Mouse (Mus musculus): Measurements from ENCODE around the gene Ncoa1. TPM values are rescaled to one million over a fixed set of nuclear protein-coding genes. Genes with fewer than 3 reads are reported as not detected.
A peak's percentile ranks its signal among the peaks of the same experiment; 100 is the strongest.

Ncoa1 gene
- 10 to 100 TPM; 29.2 to 34.6 TPM for total RNA-seq (2021)

DNA sequence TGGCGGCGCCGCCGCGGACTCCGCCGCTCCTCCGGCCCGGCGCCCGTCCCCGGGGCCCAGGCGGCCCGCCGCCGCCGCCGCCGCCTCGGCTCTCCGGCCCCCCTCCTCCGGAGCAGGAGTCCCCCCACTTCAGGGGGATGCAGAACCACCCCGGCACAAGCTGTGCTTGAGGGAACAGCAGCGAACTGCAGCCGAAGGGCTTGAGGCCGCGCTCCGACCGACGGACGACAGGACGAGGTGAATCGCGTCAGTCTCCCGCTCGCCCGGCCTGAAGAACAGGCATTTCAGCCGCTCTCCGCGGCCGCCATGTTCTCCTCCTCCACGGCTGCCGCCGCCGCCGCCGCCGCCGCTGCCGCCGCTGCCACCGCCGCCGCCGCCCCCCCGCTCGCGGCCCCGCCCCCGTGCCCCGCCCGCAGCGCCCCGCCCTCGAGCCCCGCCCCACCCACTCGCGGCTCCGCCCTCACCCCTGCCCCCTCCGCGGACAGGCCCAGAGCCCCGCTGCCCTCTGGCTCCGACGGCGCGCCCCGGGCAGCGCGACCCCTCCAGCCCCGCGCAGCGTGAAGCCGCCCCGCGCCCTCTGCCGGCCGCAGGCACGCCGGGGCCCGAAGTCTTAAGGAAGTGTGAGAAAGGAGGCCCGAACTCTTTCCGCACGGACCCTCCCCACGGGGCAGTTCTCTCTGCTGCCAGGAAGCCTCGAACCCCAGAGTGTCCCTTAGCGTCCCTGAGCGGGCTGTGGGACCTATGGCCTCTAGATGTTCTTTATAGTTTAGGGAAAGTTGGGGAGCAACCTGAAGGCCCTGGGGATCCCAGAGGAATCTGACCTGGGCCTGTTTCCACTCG is at the start of gene Ncoa1:
Ncoa1 (minus strand) TSS at position 351 of the 840 bp plus-strand sequence.
- intact Hi-C loops (cut with DNase I), result loop anchor here (5.0 to 10.0 kb wide), 5 partner anchors 50 to 672 kb away; partner anchors contain the start of genes Cenpo, Dnmt3a and Ptrhd1
- peak; percentile 38 for DNase-seq (ENCODE audit: low spot score)

DNA sequence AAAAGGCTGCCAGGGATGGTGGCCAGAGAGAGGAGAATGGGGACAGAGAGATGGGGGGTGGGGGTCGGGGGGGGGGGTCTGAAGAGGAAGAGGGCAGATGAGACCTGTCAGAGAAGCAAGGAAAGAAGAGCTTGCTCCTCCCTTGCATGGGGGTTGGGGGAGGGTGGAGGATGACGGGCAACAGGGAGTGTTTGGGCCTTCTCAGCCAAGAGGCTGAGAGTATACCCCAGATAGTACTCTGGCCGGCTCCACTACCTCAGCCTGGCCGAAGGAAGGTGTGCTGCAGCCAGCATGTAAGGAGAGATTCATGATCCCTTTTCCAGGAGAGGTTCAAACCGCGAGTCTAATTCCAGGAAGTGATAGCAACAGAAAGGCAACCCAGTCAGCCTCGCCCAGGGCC is 47.6 kb upstream of the Ncoa1 start:
- intact Hi-C loops (cut with DNase I), result no loop called here
- DNase-seq (ENCODE audit: low spot score), result no peak

DNA sequence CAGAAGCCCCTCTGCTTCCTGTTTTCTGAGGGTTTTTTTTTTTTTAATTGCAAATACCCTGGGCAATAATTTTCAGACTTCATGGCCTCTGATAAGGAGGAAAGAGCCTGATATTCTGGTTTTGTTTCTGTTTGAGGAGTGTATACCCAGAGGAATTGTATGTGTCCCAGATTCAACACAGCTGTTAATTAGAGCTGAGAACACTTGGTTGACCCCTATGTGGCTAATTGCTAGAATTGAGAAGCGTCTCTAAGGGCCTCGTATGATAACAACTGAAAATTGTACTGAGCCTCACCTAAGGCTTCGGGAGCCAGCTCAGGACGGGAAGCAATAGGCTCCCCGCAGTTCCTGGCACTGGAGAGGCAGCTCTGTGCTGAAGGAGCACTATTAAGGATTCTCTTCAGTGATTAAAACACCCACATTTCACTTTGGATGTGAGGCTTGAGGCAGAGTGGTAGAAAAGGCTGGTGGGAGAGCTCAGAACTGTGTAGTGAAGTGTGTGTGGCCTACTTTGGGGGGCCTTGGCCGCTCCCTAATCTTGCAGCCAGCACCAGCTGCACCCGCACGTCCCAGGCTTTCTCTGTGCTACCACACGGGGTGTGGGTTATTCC is 46.8 kb upstream of the Ncoa1 start:
- no peak for DNase-seq (ENCODE audit: low spot score)
- intact Hi-C loops (cut with DNase I), result no loop called here

DNA sequence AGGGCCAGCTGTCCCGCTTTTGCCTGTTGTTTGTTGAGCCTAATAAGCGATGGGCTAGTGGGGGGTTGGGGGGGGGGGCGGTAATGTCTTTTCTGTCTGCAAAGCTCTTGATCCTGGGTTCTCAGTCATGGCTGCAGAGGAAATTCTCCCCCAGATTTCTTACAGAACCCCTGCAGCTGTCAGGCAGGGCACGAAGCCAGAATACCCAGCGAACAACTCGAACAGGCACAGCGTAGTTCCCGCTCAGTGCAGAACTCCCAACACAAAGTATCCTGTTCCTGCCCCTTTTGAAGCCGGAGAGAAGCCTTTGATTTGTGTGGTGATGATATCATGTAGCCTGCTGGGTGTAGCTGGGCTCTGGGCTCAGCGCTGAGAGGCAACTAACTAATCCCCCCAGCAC is 46.2 kb upstream of the Ncoa1 start:
- intact Hi-C loops (cut with DNase I), result no loop called here
- DNase-seq (ENCODE audit: low spot score), result no peak

DNA sequence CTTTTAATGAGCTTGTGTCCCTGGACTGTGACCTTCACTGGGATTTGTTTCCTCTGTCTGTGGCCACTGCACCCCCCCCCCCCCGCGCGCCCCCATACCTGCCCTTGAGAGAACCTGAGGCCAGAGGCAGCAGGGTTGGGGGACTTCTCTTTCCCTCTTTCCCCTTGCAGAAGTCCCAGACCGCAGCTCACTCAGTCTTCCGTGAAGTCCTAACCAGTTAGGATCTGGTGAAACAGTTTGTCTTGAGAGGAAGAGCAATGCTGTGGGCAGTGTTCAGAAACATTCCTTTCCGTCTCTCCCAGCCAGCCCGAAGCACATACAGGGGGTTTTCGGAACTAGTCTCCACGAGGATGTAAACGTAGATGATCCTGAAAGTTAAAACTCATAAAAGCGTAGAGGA is 42.0 kb upstream of the Ncoa1 start:
- intact Hi-C loops (cut with DNase I), result no loop called here
- DNase-seq (ENCODE audit: low spot score), result no peak

DNA sequence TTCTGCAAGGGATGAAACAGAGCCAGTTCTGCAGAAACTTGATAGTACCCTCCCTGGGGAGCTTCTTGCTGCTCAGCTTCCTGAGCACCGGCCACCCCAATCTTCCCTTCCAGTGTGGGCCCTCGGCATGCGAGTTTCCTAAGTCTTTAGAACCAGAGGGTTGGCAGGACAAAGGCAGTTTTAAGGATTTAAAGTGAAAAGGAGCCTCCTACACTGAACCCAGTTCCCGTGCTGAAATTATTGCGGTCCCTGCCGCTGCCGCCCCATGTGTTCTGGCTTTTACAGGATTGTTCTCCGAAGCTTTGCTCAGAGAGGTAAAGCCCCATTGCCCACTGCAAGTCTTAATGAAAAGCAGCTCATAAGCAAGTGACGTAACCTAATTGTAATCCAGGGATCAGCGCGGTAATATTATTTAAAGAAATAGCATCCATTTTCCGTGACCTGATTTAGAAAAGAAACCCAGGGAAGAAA is 32.6 kb upstream of the Ncoa1 start:
- intact Hi-C loops (cut with DNase I), result no loop called here

DNA sequence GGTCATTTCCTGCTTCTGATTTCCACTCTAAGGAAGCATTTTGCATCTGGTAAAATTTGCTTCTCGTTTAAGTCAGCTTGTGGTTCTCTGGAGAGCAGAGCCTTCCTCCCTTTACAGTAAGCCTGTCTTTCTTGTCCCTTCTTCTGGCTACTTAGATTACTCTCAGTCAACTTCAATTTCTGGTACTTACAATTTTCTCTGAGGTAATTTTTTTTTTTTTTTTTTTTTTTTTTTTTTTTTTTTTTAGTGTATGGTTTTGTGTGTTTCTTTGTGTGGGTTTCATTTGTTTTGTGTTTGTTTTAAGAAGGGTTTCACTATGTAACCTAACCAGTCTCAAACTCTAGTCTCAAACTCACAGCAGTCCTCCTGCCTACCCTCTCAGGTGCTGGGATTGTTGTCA is 31.2 kb upstream of the Ncoa1 start:
- intact Hi-C loops (cut with DNase I), result no loop called here

More for the DNA sequence above, 32.6 kb upstream of the Ncoa1 start:
- DNase-seq (ENCODE audit: low spot score), result no peak

DNA sequence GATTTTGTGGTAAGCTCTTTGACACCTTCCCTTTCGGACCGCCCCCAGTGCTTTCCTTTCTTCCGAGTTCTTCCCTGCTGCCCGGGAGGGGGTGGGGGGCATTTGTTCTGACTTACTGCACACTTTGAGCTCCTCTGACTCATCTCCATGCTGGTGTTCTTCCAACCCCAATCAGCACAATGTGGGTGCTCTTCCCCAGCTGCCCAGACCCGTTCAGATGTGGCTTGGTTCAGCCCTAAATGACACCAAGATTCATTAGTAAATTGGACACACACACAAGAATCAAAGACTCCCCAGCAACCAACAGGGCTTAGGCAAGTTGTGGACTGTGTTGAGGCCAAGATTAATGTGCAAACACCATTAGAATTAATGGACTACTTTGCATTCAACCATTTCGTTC is 30.5 kb upstream of the Ncoa1 start:
- no peak for DNase-seq (ENCODE audit: low spot score)
- intact Hi-C loops (cut with DNase I), result no loop called here

More for the DNA sequence above, 31.2 kb upstream of the Ncoa1 start:
- DNase-seq (ENCODE audit: low spot score), result no peak

DNA sequence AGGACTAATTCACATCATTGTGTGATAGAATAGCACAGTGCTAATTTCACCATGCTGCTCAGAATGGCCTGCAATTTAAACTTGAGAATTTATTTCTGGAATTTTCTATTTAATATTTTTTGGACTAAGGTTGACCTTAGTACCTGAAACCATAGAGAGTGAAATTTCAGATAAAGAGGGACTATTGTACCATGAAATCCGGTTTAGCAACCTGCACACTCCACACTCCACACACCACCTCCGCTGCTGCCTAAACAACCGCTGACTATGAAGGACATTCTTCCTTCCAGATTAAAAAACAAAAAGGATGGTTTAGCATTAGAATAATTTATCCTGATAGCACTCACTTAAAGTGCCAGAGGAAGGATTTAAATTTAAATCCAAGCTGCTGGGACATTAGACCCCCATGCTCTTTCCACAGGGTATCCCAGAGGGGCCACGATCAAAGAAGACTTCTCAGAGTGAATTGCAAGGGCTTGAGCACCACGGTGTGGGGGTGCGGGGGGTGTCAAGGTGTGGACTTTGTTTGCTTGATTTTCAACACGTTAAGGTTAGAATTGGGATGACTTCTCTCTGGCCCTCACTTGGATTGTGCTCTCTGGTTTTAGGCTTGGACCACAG is 29.9 kb upstream of the Ncoa1 start:
- DNase-seq (ENCODE audit: low spot score), result no peak
- intact Hi-C loops (cut with DNase I), result no loop called here

DNA sequence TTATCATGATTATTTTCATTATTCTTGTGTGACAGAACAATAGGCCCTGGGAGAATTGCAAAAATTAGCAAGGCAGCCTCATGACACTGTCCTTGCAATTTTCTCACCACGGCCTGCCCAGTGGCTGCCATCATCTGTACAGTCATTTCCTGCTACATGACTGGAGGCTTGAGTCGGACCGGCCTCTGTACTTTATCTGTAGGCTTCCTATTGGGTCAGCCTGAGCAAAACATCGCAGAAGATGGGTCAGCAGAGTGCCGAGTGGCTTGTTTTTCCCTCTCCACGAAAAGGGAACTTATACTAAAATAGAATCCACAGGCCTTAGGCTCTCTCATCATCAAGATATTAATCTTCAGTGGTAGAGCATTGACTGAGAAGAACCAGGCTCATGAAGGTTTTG is 28.3 kb upstream of the Ncoa1 start:
- no peak for DNase-seq (ENCODE audit: low spot score)
- intact Hi-C loops (cut with DNase I), result no loop called here

DNA sequence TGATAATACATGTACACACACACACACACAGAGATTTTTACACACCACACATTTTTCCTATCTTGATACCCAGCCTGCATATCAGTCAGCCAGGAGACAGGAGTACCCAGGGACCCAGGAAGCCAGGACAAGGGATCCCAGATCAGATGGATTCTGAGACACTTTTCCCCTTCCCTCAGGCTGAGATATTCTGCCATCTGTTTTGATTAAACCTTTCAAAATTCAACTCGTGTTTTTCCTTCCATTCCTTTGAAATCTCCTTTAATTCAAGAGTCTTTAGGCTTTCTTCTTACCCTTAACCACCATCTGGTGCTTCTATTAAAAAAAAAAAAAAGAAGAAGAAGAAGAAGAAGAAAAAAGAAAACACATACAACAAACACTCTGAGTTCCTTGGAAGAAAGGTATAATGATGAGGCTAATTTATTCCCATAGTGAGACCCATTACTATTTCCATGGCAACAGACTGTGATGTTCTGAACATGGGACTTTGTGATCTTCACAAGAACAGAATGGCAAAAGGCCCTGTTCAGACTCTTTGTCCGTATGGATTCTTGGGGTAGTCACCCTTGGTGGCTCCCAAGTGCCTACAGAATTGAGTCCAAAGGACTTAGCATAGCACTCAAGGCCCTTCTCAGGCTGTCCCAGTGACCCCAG is 26.8 kb upstream of the Ncoa1 start:
- intact Hi-C loops (cut with DNase I), result no loop called here
- DNase-seq (ENCODE audit: low spot score), result no peak

DNA sequence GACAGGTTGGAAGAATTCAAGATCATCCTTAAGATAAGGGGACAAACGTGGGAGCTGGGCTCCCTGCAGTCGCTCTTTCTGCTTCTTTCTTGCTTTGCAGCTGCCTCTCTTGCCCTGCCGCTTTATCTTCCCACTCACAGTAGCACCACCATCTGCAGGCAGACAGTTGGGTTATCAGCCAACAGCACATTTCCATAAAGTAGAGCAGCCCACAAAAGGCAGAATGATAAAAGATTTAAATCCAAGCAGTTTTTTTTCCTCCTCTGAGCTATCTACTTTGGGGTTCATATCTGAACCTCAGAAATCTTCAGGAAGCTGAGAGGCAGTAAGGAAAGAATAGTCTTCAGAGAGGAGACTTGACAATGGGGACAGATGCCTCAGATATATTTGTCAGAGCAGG is 24.9 kb upstream of the Ncoa1 start:
- intact Hi-C loops (cut with DNase I), result no loop called here
- no peak for DNase-seq (ENCODE audit: low spot score)

DNA sequence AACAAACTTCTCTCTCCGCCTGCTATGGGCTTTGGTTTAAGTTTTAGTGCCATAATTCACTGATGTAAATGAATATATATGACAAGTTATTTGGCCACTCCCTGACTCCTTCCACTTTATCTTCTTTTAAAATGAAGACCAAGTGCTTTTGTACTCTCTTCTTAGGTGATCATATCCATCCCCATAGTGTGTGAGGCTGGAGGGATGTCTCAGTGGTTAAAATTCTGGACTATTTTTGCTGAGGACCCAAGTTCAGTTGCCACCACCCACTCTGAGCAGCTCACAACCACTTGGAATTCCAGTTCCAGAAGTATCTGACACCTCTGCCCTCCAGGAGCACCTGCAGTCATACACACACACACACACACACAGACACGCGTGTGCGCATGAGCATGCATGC is 23.5 kb upstream of the Ncoa1 start:
- intact Hi-C loops (cut with DNase I), result no loop called here
- no peak for DNase-seq (ENCODE audit: low spot score)

DNA sequence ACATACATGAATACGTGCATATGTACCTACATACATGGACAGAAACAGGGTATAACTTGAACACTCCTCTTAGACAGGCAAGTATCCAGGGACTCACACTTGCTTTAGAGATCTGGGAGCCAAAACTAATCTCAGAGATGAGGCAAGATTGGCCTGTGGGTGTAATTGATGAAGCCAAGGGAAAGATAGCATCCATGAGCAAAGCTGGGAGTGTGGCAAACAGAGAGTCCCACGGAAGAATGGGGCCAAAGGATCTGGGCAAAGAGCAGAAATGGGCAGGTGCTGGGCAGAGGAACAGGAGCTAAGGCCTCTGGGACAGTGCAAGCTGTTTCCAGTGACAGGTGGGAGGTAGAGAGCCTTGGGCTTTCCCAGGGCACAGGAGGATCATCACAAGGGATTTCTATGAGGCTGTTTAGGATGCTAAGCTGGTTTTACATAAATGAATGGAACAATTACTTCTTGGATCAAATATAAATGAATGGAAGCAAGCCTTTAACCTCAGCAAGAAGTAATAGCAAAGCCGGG is 22.7 kb upstream of the Ncoa1 start:
- intact Hi-C loops (cut with DNase I), result no loop called here
- no peak for DNase-seq (ENCODE audit: low spot score)

DNA sequence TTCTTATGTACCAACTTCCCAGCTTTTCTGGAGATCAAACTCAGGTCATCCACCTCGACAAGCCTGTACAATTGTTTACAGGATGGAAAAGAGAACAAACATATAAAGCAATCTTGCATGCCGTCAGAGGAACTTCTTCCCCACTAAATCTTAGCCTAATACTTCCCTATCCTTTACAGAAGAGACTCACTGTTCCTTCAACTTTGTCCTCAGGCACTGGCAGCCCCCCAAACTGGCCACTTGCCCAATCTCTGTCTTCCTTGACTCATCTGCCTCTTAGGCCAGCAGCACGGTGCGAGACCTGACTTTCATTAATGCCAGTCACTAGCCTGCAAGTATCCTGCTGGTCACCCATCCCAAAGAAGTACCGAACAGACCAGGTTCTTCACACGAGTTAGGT is 11.4 kb upstream of the Ncoa1 start:
- intact Hi-C loops (cut with DNase I), result no loop called here
- DNase-seq (ENCODE audit: low spot score), result no peak

DNA sequence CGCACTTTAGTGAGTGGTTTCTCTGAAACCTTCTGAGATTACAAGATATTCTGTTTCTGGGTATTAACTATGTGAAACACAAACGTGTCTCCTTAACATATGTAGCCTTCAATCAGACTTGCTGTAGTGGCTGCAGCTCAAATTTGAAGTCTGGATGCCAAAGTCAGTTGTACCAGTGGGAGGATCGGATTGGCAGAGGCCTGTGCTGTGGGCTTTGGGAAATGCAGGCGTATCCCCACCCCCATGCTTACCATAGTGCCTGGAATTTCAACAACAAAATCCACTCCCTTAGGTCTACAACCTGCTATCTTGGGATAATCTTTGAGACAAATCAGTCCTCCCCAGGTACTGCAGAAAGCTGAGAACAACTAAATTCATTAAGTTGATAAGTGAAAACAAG is 6.4 kb upstream of the Ncoa1 start:
- DNase-seq (ENCODE audit: low spot score), result no peak
- intact Hi-C loops (cut with DNase I), result no loop called here

DNA sequence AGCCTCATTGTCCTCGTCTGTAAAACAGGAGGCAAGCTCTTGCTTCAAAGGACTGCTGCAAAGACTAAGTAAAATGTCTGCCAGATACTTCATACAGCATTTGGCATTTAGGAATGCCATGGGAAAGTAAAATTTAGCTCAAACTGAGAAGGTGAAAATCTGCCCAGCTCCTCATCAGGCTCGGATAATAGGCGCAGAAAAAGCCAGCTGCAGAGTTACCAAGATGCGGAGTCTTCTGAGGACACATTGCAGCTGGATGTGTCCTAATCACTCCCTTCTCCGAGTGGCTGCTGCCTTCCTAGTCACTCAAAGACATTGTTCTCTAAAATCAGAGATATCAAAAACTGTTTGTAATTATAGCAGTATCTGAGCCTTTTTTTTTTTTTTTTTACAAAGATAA is 4.7 kb upstream of the Ncoa1 start:
- intact Hi-C loops (cut with DNase I), result no loop called here
- no peak for DNase-seq (ENCODE audit: low spot score)

DNA sequence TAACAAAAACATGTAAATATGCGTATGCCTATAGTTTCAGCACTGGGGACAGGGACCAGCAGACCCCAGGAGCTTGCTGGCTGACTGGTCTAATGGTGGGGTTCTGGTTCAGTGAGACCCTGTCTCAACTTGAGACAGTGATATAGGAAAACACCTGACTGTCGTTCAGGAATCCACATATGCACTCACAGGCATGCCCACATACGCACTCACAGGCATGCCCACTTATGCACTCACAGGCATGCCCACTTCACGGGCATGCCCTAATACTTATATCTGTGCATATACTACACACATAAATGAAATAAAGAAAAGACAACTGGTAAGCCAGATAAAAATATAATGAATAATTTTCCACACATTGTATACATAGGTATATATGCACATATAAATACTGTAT is 3.3 kb upstream of the Ncoa1 start:
- DNase-seq (ENCODE audit: low spot score), result no peak
- intact Hi-C loops (cut with DNase I), result no loop called here

DNA sequence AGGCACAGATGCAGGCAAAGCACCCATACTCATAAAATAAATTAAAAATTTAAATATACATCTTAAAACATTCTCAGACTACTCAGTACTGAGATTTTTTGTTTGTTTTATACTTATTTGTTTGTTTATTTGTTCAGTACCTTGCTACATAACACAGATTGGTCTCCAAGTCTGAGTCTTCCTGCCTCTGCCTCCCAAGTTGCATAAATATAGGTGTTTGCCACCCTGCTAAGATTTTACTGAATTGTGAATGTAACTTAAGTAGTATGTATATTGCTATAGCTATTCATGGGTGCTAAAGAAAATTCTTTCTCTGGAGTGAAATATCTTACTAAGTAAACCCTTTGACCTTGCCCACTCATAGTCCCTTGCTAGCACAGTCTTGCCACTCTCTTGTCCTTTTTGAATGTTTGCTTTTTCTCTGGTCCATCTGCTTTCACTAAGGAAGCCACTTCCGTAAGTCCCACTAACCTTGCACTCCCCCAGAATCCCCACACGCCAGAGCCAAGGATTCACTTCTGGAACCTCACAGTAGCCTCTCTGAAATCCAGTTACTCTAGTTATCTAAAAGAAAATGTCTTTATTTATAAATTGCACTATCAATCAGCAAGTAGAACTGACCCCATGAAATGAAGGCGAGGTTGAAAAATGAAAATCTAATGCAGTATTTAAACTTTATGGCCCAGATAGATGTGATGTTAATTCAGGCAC is 2.3 kb upstream of the Ncoa1 start:
- DNase-seq (ENCODE audit: low spot score), result no peak
- intact Hi-C loops (cut with DNase I), result loop anchor here (5.0 to 10.0 kb wide), 5 partner anchors 48 to 675 kb away; partner anchors contain the start of genes Cenpo, Dnmt3a and Ptrhd1

Data from heart, postnatal 25 days (tissue).